Mouse (Mus musculus) left cerebral cortex, adult 9 months (tissue): ENCODE data around the gene Dhcr24.

Source experiments
- DNase-seq, 2 experiments: peaks; one replicate each; pipeline ENCODE4 v3.0.0; 2022; ENCODE audit warnings: low spot score in 2 of 2

Gene Dhcr24

DNA sequence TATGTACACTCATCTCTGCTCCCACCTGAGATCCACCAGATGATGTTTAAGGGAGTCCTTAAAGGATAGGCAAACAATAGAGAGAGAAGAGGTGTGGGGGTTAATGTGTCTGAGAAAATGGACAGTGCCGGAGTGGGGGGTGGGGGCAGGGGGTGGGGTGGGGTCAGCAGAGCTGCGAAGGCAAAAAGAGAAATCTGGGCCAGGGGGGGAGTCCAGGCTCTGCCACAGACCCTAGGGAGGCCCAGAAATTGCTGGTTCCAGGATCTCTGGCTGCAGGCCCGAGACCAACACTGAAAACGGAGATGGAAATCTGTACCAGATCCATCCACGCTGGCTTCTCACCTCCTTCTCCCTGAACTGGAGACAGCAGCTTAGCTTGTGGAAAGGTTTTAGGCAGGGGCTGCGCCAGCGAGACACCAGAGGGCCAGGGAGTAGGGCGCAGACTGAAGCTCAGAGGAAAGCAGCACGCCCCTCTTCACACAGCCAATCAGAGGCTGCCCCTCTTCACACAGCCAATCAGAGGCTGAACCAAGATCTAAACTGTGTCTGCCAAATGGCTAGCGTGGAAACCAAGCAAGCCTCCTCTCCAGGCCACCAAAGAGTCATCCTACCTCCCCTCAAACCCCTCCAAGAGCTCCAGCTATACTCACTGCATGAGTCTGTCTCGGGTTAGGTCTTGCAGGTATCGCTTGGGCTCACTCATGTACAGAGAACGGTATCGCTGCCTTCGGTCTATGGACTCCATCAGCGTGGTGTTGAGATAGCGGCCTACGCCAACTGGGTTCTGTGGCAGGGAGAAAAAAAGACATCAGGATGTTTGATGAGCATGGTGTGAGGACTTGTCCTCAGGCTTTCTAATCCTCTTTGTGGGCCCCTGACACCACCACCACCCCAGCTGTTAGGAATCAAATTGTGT lies 46.1 kb downstream of the Dhcr24 start:
- DNase-seq, result no peak

DNA sequence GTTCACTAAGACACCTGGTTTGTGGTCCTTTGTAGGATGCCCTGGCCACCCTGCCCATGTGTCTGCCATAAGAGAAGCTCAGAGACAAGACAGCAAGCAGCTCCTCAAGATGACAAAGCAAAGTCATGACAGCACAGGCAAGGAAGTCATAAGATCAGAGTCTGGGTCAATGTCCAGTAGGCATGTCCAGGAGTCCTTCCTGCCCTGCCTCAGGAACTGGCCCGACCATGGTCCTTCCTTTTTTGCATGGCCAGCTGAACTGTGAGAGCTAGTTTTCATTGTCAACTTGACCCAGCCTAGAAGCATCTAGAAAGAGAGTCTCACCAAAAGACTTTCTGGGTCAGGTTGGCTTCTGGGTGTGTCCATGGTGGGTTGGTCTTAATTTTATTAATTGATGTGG lies 47.1 kb downstream of the Dhcr24 start:
- DNase-seq, result no peak

DNA sequence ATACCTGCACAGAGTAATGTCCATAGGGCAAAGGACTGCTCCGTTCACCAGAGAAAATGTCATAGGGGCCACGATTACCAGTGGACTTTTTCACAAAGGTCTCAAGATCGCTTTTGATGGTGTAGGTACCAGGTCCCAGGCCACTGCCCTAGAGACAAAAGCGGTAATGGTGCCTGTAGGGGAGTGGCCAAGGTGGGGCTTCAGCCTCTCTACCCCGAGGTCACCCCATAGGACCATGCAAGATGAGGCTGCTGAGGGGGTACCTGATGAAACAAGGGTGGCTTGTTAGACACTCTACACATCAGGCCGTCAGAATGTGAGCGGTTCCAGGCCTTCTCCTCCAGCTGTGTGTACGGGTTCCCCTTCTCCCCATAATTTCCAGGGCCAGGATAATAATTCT lies 52.3 kb downstream of the Dhcr24 start:
- no peak for DNase-seq

DNA sequence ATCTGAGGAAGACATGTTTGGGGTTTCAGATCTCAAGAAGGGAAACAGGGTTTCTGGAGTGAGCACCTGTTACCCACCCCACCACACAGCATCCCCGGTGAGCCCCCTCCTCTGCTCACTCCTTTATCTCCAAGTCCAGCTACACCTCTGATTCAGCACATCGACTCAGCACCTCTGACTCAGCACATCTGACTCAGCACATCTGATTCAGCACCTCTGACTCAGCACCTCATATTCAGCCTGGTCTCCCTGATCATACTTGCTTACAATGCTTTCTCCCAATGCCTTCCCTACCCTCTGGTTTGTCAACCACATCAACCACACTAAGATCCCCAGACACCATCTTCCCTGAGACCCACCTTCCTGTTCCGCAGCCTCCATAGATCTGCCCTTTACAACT lies 52.7 kb downstream of the Dhcr24 start:
- DNase-seq, result peak in 1 of 2 experiments; percentile 47

DNA sequence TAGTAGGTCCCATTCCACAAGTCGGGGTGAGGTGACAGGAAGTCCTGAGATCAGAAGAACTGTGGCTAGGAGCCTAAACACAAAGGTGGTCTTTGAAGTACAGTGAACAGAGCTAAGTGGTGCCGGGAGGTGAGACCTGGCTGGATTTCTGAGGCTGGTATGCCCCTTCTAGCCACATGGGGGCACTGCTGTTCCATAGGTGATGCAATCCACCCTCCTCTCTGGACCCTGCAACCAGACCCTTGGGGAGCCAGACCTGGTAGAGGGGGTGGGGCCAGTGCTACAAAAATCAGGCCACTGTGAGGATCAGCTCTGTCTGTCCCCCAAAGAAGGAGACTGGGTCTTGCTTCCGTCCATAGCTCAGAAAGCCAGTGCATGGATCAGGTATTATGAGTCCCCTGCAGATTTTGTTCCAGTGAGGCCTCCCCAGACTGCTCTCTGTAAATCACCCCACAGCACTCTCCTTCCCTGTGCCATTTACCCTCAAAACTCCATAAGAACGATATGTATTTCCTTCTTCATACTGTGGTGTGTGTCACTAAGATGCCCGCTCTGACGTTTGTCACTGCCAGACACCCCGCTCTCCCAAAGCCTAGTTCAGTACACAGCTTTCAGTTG lies 53.5 kb downstream of the Dhcr24 start:
- DNase-seq, result peak in 1 of 2 experiments; percentile 73

DNA sequence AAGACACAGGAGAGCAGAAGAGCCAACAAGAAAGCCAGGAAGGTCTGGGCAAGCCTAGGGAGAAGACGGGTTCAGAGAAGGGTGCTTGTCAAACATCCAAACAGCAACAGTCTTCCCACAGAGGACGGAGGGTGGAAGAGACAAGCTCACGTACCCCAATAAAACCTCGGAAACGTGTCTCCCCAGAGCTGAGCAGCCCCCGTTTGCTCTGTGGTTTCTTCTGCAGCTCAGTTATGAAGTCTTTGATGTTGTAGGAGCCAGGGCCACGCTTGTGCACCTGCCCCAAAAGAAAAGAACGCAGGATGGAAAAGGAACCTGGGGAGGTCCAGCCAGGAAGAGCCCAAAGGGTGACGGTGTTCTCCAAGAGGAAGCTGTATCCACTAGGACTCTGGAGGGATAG lies 54.0 kb downstream of the Dhcr24 start:
- no peak for DNase-seq

DNA sequence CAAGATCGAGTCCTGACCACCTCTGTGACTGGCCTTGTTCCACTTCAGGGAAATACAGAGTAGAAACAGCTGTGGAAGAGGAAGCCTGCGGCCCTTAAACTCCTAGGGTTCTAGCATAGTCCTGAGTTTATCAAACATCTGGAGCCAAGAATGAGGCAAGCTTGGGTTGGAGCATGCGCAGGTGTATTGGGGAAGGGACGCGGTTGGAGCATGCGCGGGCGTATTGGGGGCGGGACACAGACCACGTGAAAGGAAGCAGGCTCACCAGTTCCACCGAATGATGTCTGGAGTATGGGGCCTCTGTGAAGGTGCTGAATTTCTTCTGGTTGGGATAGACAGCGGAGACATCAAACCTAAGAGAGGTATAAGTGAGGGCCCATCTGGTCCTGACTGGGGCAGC lies 54.8 kb downstream of the Dhcr24 start:
- no peak for DNase-seq

DNA sequence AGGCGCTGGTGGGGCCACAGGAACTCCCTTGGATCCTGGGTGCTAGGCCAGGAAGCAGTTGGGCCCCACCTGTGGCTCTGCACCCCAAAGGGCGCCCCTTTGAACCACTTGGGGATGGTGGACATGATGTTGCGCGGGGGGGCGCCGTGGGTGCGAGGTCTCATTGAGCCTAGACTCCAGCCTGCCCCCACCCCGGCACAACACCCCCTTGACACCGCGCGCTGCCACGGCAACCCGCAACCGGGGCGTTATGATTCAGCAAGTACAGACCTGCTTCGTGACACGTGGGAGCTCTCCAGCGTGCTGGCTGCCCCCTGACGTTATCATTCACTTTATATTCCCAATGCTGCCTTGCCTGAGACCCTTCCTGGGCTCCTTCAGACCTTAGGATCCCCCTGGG lies 56.2 kb downstream of the Dhcr24 start, which contains the start of gene Lexm:
TSS of gene Lexm (minus strand) at position 186 of the 400 bp plus-strand sequence.
- DNase-seq, result no peak

DNA sequence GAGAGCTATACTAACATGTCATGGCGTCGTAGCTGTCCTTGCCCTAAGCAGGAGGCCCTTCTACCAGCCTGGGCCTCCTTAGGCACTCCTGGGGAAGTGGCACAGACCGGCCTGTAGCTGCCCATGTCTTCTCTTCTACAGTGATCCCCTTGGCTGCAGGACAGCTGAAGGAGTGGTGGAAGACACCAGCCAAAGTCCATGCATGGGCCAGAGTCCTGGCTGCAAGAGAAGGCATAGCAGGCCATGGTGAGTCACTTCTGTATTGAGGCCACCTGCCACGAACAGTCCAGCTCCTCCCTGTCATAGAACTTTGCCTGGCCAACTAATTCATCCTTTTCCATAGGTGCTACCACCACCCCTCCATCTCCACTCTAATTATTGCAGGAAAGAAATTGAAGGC lies 58.1 kb downstream of the Dhcr24 start:
- no peak for DNase-seq

DNA sequence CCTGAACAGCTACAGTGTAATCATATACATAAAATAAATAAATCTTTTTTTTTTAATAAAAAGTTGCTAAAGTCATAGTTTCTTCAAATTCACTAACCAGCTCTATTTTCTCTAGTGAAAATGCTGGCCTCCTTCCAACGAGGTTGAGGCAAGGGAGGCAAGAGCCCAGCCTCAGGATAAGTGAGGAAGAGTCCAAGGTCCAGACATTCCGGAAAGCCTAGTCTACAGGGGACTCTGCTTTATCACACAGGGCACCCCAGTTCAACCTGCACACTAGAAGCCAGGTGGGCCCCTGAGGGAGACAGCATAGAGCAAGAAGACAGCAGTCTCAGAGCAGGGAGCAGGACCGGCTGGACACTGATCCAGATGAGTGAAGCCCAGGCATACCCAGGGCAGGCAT lies 60.6 kb downstream of the Dhcr24 start:
- DNase-seq, result no peak

DNA sequence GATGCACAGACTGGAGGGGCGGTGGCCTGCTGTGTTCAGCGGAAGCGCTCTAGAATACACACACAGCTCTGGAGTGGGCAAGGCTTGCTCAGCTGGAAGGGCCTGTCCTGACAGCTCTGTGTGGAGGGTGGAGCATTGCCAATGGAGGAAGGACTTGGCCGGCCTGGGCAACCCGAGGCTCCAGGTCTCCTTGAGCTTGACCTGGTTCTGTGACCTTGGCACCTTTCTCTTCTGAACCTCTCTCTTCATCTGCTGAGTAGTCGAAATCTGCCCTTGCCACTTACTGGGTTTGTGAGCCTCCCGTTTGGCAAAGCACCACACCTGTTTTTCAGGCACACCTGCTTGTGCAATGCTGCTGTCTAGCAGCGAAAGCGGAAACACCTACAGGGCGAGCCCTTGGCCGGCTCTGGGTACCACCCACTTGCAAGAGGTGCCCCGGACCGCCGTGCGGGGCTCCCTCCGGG lies 61.2 kb downstream of the Dhcr24 start, which contains the start of gene Ttc22:
TSS of gene Ttc22 (plus strand) at position 403 of the 464 bp plus-strand sequence.
- no peak for DNase-seq

DNA sequence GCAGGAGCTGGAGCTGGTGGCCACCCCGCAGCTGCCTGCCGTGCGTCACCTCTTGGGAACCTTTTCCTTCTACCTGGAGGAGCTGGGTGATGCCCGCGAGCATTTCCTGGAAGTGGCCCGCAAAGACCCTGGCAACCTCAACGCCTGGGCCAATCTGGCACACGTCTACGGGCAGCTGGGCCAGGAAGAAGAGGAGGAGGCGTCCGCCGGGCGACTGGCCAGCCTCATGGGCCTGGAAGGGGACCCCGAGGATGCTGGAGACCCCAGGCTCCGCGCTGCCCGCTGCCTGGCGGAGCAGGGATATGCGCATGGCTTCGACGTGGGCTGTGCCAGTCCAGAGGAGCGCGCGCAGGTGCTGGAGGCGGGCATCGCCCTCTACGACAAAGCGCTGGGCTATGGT lies 61.9 kb downstream of the Dhcr24 start:
- DNase-seq, result no peak

DNA sequence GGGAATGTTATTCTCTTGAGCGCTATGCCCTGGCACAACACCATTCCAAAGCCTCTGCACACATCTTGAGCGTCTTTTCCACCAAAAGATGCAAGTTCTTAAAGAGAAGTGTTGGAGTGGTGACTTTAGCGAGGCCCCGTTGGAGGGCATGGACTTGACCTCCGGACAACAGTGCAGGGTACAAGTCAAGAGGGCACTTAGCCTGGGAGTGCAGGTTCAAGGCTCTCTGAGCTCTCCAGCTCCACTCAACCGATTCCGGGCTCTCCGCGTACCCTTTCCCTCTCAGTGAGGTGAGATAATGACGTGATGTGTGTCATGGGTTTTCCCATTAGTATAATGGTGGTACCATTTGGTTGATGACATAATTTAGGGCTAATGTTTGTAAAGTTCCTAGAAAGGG lies 63.4 kb downstream of the Dhcr24 start:
- no peak for DNase-seq

DNA sequence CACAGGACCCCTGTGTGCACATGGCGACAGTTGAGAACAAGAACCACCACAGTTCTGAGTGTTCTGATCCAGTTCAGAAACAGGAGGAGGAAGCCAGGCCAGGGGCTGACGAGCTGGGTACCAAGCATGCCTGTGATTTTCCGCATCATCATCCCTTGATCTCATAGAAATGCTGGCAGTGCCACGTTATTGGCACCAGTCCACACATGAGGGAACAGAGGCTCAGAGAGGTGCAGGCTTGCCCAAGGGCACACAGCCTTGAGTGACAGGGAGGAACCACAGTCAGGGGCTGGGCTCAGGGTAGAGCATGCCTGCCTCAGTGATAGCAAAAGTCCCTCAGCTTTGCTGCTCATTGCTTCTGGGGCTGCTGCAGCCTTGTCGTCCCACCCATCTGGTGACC lies 67.0 kb downstream of the Dhcr24 start:
- DNase-seq, result no peak

DNA sequence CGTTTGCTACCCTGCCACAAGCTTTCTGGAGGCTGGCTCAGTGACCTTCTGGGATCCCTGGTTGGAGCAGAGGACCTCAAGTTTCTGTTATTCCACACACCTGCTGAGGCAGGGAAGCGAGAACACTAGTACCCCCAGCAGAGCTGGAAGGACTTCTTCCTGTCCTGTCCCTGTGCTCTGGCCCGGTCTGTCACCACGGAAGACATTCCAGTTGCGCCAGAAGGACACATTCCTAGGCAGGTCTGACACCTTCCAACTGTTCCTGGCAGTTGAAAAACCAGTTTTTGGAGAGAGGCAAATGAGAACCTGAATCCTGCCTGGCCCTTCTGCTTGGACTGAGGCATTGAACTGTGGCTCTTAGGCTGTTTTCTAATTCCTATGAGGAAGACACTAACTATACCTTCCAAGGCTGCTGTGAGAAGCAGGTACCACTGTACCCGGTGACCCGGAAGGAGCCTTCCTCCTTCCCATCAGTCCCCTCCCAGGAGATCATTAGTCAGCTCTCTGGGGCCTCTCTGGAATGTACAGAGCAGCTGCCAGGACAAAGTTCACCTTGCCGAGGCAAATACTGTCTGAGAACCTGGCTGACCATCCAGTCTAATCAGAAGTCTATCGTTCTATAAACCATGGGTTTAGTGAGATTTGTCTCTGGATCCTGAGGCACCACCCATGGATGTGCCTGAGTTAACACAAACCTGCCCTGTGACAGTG lies 68.0 kb downstream of the Dhcr24 start:
- DNase-seq, result no peak

DNA sequence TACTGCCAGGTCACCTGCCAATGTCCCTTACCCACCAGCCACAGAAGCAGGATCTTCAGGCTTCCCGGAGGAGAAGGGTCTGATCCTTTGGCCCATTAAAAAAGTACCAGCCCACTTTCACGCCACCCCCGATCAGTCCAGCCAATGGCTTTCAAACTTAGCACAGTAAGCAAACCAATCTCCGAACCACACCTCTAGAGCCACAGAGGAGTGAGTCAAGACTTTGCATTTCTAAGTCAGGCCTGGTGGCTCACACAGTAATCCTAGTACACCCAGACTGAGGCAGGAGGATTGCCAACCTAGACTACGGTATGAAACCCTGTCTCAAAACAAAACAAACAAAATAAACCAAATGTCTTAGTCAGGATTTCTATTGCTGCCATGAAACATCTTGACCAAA lies 68.5 kb downstream of the Dhcr24 start:
- DNase-seq, result no peak

DNA sequence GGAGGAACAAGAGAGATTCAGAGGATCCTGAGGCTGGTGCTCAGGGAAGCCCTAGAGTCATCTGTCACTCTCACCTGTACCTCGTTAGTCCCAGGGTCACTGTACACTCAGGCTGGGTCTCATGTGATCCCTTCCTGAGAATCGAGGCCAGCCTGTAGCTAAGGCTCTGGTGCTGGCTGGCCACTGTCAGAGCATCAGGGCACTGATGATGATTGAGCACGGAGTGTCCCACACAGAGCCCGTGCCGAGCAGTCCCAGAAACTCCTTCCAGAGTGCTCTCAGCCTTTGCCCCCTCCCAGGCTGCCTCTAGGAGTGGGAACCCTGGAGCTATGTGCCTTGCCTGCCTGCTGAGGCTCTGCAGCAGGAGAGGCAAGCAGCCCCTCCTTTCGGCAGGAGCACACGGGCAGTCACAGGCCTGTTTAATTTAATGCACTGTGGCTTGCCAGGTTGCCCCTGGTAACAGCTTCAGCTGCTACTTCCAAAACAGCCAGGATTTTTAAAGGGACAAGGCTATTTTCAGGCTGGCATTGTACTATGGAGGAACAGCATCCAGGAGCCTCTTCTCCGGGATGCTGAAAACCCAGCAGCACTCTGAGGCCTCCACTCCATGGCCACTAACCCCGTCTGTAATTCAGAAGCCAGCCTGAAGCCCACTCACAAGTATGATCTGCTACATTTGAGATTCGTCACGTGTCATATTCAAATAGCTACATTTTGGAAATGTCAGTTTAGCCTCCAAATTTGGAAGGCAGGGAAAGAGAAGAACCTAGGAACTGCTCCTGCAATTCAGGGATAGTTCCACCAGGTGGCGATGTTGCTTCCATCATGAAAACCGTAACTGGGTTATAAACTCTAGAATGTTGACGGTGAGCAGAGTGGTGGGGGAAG lies 69.7 kb downstream of the Dhcr24 start:
- peak; percentile 83 to 96 for DNase-seq

DNA sequence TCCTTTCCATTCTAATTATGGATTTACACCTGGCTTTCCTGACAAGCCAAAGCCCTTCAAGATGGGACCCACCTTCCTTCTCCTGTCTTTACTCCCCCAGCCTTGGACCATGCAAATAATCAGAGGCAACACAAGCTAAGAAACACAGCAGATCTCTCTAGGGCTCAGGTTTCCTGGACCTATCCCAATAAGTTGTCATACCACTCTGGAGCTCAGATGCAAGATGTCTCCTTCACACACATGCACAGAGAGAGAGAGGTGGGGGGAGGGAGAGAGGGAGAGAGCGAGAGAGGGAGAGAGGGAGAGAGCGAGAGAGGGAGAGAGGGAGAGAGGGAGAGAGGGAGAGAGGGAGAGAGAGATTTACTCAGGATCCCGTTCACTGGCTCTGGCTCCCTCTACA lies 71.5 kb downstream of the Dhcr24 start:
- no peak for DNase-seq

DNA sequence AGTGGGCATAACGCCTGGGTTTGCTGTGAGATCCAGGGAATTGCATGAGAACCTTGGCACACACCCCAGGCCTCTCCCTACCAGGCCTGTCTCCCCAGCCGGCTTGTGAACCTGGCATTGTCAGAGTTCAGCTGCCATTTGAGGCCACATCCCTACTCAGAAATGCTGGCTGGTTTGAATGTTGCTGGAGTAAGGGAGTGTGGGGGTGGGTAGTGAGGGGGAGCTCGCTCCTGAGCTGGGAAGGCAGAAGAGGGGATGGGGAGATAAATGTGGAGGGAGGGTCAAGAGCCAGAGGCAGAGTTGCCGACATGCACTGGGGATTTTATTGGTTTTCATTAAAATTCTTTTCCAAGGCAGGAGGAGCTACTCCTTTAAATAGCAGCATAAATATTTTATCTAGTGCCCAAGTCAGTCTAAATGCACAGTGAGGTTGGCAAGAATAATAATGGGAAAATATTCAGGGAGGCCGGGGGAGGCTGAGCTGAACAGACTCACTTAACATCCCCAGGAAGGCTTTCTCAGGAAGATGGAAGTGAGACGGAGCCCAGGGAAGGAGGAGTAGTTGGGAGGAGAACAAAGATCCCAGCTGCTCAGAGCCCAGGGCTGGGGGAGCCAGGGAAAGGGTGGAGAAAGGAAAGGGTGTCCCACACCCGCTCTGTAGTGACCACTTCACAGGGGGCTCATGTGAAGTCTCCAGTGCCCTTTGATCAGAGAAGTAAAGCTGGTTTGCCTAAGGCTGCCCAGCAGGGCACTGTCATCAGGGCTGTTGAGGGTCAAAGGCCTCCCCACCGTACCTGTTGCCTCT lies 72.6 kb downstream of the Dhcr24 start:
- no peak for DNase-seq

DNA sequence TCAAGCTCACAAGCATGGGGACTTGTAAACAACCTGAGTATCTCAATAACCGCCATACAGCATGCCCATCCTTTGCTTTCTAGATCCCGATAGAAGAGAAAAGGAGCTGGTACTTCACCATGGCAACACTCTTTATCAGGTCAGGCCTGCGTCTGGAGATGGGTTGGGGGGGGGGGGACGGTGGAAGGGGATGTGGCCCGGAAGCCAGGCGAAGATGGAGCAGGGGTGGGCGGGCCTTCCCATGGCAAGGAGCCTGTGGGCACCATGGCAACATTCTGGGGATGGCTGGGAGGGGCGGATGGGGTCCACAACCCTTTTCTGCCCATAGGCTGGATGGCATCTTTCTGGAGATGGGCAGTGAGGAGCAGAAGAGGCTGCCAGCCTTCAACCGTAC lies 73.2 kb downstream of the Dhcr24 start:
- no peak for DNase-seq
